Mouse (Mus musculus) heart, embryonic 14.5 days (tissue): Measurements from ENCODE around the gene Cort. TPM values are rescaled to one million over a fixed set of nuclear protein-coding genes. Genes with fewer than 3 reads are reported as not detected.

ENCODE experiments used
- ATAC-seq: fragments of 200-750 bp; cut with Nextera tagmentation; 2 replicates; pipeline ENCODE4 v1.8.0; 2017; ENCODE audit warnings: low read depth, moderate TSS enrichment; ENCODE audit not compliant: insufficient number of reproducible peaks, insufficient read depth, low FRiP score
- H3K27ac ChIP-seq, 2 experiments: fragments of 200-500 bp in 1 of 2; fragments of 300-500 bp in 1 of 2; sonication (generic) in 1 of 2; replicated peaks in 1 of 2; 2 replicates each; pipeline ENCODE4 v1.5.1; 2012 to 2014; ENCODE audit warnings: low read depth in 2 of 2, low read length in 2 of 2, control low read depth in 1 of 2, mild to moderate bottlenecking in 1 of 2, mixed read lengths in 1 of 2; ENCODE audit not compliant: control insufficient read depth in 1 of 2, insufficient read depth in 1 of 2
- H3K27me3 ChIP-seq: fragments of 300-500 bp; sonication (generic); 2 replicates; pipeline ENCODE4 v1.6.1; 2014; ENCODE audit warnings: mild to moderate bottlenecking, low read length, control low read depth; ENCODE audit not compliant: control insufficient read depth, insufficient read depth
- H3K36me3 ChIP-seq: fragments of 300-500 bp; sonication (generic); 2 replicates; pipeline ENCODE4 v1.6.1; 2014; ENCODE audit warnings: mild to moderate bottlenecking, control low read depth, low read length, mixed read lengths; ENCODE audit not compliant: control insufficient read depth, insufficient read depth
- H3K4me1 ChIP-seq, 2 experiments: fragments of 200-500 bp in 1 of 2; fragments of 300-500 bp in 1 of 2; sonication (generic) in 1 of 2; 2 replicates each; pipeline ENCODE4 v1.6.1; 2012 to 2014; ENCODE audit warnings: low read length in 2 of 2, control low read depth in 1 of 2, mixed read lengths in 1 of 2; ENCODE audit not compliant: control insufficient read depth in 2 of 2, insufficient read depth in 2 of 2
- H3K4me2 ChIP-seq: fragments of 300-500 bp; sonication (generic); 2 replicates; pipeline ENCODE4 v1.6.1; 2014; ENCODE audit warnings: mild to moderate bottlenecking, low read length
- H3K4me3 ChIP-seq, 2 experiments: fragments of 200-500 bp in 1 of 2; fragments of 300-500 bp in 1 of 2; sonication (generic) in 1 of 2; 2 replicates each; pipeline ENCODE4 v1.5.1; 2012 to 2014; ENCODE audit warnings: low read length in 2 of 2, mild to moderate bottlenecking in 2 of 2, control low read depth in 1 of 2, low read depth in 1 of 2, moderate library complexity in 1 of 2; ENCODE audit not compliant: control insufficient read depth in 1 of 2, insufficient read depth in 1 of 2
- H3K9ac ChIP-seq: fragments of 300-500 bp; sonication (generic); 2 replicates; pipeline ENCODE4 v1.6.1; 2014; ENCODE audit warnings: mild to moderate bottlenecking, low read length
- H3K9me3 ChIP-seq: fragments of 300-500 bp; sonication (generic); 2 replicates; pipeline ENCODE4 v1.6.1; 2016; ENCODE audit warnings: low read length, control low read depth; ENCODE audit not compliant: control insufficient read depth
- WGBS: fragments of 180-500 bp; shearing (Covaris S2); extraction: QIAGEN DNeasy Blood & Tissue Kit; methylation state at CpG from one replicate; pipeline ENCODE4 v1.1.7; 2014; 5-methylcytosine and 5-hydroxymethylcytosine counted together
- polyA plus RNA-seq: library from polyadenylated mRNA; unstranded; fragments of >200 nt; fragmentation: Nextera tagmentation; extraction: Ambion mirVana; gene quantifications from 2 replicates; pipeline ENCODE4 v1.2.1, GENCODE M21; 2014

Gene Cort
- polyA plus RNA-seq, 1 experiment from 2014 or later = 0.31 TPM

DNA sequence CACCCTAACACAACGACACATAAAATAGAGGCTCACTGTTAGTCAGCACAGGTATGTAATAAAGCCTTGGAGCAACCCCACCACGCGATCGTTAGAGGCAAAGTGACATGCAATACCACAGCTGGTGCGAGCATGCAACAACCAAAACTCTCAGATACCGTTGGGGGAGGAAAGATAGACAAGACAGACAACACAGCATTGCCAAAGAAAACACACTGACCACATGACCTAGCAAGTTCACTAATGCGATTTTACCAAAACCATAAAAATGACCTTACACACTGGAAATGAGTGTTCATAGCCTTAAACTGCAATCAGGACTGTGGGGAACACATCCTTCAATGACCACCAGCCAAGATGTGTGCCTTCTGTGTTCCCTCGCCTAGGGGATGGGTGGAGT, 35.2 kb downstream of the Cort start:
- H3K4me2 ChIP-seq = no peak overlapping the region
- H3K9me3 ChIP-seq = no peaks in the 10 kb centered on the region
- ATAC-seq = no peak
- H3K4me1 ChIP-seq = peaks cover 0 to 7% of the 10 kb centered on the region in 2 experiments; a peak in 2 of 4 replicates
- WGBS = 73% methylated on average over 8 of the region's 8 CpGs
- no peak overlapping the region for H3K4me3 ChIP-seq
- no peaks in the 10 kb centered on the region for H3K27me3 ChIP-seq
- no peak overlapping the region for H3K9ac ChIP-seq
- H3K27ac ChIP-seq = no peak overlapping the region
- H3K36me3 ChIP-seq = peaks cover 11% of the 10 kb centered on the region

DNA sequence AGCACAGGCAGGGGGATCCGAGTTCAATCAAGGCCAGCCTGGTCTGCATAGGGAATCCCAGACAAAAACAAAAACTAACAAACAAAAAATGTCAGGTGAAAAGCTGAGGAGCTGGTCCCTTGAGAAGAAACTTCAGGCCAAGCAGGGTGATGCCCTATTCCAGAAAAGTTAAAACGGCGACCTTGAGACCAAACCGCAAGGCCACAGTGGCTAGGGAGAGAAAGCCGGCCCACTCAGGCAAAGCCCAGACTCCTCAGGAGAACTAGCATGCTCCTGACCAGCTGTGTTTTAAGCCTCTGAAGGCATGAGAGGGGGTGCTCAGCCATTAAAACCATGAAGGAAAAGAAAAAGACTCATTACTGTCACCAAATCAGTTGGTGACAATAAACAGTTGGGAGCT, 41.2 kb downstream of the Cort start:
- no peak overlapping the region for H3K27ac ChIP-seq
- H3K4me3 ChIP-seq = no peak overlapping the region
- no peaks in the 10 kb centered on the region for H3K27me3 ChIP-seq
- H3K9ac ChIP-seq = peak overlapping the region; percentile 39
- H3K9me3 ChIP-seq = no peaks in the 10 kb centered on the region
- peaks cover 14 to 26% of the 10 kb centered on the region in 2 experiments for H3K4me1 ChIP-seq
- 68% methylated on average over 5 of the region's 5 CpGs for WGBS
- no peaks in the 10 kb centered on the region for H3K36me3 ChIP-seq
- no peak for ATAC-seq
- no peak overlapping the region for H3K4me2 ChIP-seq

DNA sequence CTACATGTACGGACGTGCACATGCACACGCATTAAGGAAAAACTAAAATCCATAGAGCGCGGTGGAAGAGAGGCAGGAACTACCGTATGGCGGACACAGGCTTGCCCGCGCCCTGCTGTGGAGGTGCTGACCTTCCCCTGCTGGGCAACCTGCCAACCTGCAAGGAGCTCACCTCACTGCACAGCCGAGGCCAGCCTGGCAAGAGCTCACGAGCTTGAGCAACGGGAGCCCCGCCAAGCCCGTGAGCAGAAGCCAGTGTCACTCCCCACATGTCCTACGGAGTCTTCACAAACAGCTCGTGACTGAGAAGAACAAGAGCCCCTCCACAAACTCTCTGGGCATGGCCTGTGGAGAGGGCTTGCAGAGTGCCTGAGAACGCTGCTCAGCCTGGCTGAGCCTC, 45.0 kb downstream of the Cort start:
- H3K4me2 ChIP-seq = peak overlapping the region; percentile 55
- H3K4me1 ChIP-seq = peaks cover 16 to 27% of the 10 kb centered on the region in 2 experiments
- peak; percentile 88 for ATAC-seq
- H3K9me3 ChIP-seq = no peaks in the 10 kb centered on the region
- no peak overlapping the region for H3K4me3 ChIP-seq
- H3K27me3 ChIP-seq = no peaks in the 10 kb centered on the region
- no peaks in the 10 kb centered on the region for H3K36me3 ChIP-seq
- H3K9ac ChIP-seq = peak overlapping the region; percentile 61
- WGBS = 42% methylated on average over 17 of the region's 17 CpGs
- H3K27ac ChIP-seq = peak overlapping the region; percentile 80 to 87

DNA sequence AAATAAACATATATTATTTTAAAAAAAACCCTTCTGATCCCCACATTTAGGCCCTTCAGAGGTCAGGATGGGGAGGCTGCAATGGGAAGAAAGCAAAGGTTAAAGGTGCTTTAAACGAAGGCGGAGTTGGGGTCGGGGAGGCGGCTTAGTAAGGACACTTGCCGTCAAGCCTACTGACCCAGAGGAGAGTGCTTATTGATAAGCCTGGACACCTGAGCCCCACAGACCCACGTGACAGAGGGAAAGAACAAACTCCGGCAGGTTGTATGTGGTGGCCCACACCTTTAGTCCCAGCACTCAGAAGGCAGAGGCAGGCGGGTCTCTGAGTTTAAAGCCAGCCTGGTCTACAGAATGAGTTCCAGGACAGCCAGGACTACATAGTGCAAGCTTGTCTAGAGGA, 46.5 kb downstream of the Cort start:
- no peak for ATAC-seq
- Histone ChIP-seq H3K36me3 (peaks cover 6% of the 10 kb centered on the region; the same call in 1 of the 2 replicates), H3K4me2 (no peak overlapping the region), H3K27ac (no peak overlapping the region), H3K9me3 (no peaks in the 10 kb centered on the region), H3K4me1 (peaks cover 16 to 29% of the 10 kb centered on the region in 2 experiments), H3K27me3 (no peaks in the 10 kb centered on the region), H3K9ac (no peak overlapping the region), H3K4me3 (no peak overlapping the region)
- 90% methylated on average over 8 of the region's 8 CpGs for WGBS

DNA sequence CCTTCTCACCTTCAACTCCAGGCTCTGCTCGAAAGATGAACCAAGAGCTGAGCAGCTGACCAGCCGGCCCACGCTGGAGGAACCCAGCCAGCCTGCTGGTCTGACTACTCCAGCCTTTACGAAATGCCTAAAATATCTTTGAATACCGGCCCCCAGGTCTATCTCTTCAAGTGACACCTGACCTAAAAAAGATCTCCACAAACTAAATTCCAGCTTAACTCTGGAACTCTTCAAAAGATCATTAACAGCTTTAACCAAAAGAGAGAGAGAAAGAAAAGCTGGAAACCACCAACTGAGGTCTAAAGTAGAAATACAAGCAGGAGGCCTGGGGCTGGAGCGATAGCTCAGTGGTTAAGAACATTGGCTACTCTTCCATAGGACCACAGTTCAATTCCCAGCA, 46.9 kb downstream of the Cort start:
- no peak for ATAC-seq
- H3K4me2 ChIP-seq = no peak overlapping the region
- no peak overlapping the region for H3K9ac ChIP-seq
- no peaks in the 10 kb centered on the region for H3K27me3 ChIP-seq
- no peak overlapping the region for H3K4me3 ChIP-seq
- H3K27ac ChIP-seq = no peak overlapping the region
- peaks cover 11% of the 10 kb centered on the region; the same call in 1 of the 2 replicates for H3K36me3 ChIP-seq
- H3K9me3 ChIP-seq = no peaks in the 10 kb centered on the region
- 50% methylated on average over 6 of the region's 6 CpGs for WGBS
- peaks cover 16 to 29% of the 10 kb centered on the region in 2 experiments for H3K4me1 ChIP-seq

DNA sequence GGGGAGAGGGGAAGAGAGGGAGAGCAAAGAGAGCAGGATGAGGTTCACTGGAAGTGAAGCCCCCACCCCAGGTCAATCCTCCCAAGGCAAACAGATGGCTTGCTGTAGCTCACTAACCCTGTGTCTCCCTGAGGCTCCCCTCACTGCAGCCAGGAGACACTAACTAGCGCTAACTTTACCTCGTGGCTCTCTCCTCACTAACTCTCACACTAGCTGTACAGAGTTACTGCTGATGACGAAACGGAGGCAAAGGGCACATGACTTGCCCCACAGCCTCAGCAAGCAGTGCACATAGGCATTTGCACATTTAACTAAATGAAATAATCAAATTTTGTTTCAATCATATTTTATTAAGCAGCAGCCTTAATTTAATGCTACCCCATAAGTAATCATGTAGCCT, 48.3 kb downstream of the Cort start:
- peaks cover 17 to 32% of the 10 kb centered on the region in 2 experiments for H3K4me1 ChIP-seq
- no peak overlapping the region for H3K4me3 ChIP-seq
- peaks cover 12% of the 10 kb centered on the region; the same call in 1 of the 2 replicates for H3K36me3 ChIP-seq
- no peak for ATAC-seq
- no peaks in the 10 kb centered on the region for H3K27me3 ChIP-seq
- no peaks in the 10 kb centered on the region for H3K9me3 ChIP-seq
- H3K4me2 ChIP-seq = no peak overlapping the region
- H3K9ac ChIP-seq = no peak overlapping the region
- 65% methylated on average over 4 of the region's 4 CpGs for WGBS
- no peak overlapping the region for H3K27ac ChIP-seq

DNA sequence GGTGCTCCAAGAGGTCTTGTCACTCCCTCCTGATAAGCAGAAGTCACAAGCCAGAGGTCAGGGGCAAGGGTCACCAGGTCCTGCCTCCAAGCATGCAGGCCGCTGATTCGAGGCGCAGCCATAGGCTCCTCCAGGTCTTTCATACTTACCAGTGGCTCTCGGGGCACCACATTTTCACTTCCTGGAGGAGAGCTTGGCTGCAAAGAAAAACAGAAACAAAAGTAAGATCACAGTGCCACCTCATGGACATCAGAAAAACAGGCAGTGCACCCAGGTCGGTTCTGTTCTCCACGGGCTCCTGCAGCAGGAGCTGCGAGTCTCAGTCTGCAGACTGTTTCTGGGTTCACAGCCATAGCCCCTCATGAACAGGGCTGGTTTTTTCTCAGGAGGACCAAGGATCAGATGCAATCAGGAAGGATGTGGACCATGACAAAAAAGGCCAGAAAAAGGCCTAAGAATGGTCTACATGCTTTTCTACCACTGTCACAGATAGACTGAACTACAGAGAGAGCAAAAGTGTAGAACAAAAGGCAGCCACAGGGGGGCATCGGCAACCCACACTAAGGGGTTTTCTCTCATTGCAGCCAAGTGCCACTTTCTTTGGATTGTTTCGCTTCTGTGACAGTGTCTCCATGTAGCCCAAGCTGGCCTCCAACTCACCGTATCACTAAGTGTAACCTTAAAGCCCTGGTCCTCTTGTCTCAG, 50.5 kb downstream of the Cort start:
- H3K9me3 ChIP-seq = 0 out of 2 replicates have a peak, but pooled peaks cover 3% of the 10 kb centered on the region
- H3K27ac ChIP-seq = no peak overlapping the region
- no peak overlapping the region for H3K4me2 ChIP-seq
- H3K36me3 ChIP-seq = peaks cover 12% of the 10 kb centered on the region; the same call in 1 of the 2 replicates
- H3K4me3 ChIP-seq = no peak overlapping the region
- ATAC-seq = peak; percentile 42; the same call in 1 of the 2 replicates
- peaks cover 10 to 20% of the 10 kb centered on the region in 2 experiments for H3K4me1 ChIP-seq
- H3K9ac ChIP-seq = no peak overlapping the region
- H3K27me3 ChIP-seq = no peaks in the 10 kb centered on the region
- 28% methylated on average over 10 of the region's 10 CpGs for WGBS
